Mouse (Mus musculus) small intestine, adult 2 months (tissue): ENCODE data around the gene Gpsm3.
"Not testable (repeated sequence)": the region's sequence is repeated elsewhere in the genome, so short reads cannot be mapped to it uniquely, and the experiment has no call there.

Experiments used
- CTCF ChIP-seq: fragments of 200-500 bp; IDR thresholded peaks from 2 replicates; pipeline ENCODE4 v1.5.1; 2012; ENCODE audit warnings: low read depth, mild to moderate bottlenecking, control low read depth, inconsistent platforms, low read length, moderate library complexity, mixed read lengths; ENCODE audit not compliant: insufficient replicate concordance, insufficient read length; ENCODE audit errors: extremely low read depth
- POLR2A ChIP-seq: fragments of 200-500 bp; IDR thresholded peaks from 2 replicates; pipeline ENCODE4 v1.6.1; 2012; ENCODE audit warnings: low read depth, mild to moderate bottlenecking, control low read depth, inconsistent platforms, low read length, moderate library complexity

- TF ChIP-seq CTCF, POLR2A: not testable (repeated sequence)
Measured at GRCm38 (mm10) chr17:34543567-34543966, 46.0 kb upstream of the Gpsm3 start.
